Mouse (Mus musculus) lung, embryonic 16.5 days (tissue): ENCODE measurements at regions not wholly inside any gene's neighbourhood (a gene's known extent, or its start where the extent isn't known, plus 50 kb on each side); places are given as distances from the start of the nearest gene placed in this dataset.

ENCODE experiments used
- ATAC-seq: fragments of 200-750 bp; cut with Nextera tagmentation; 2 replicates; pipeline ENCODE4 v1.8.0; 2017; ENCODE audit warnings: low read depth, mild to moderate bottlenecking, moderate library complexity
- H3K27ac ChIP-seq: fragments of 300-500 bp; sonication (generic); 2 replicates; pipeline ENCODE4 v1.5.1; 2014; ENCODE audit warnings: mild to moderate bottlenecking, control low read depth, low read length
- H3K27me3 ChIP-seq: fragments of 300-500 bp; sonication (generic); 2 replicates; pipeline ENCODE4 v1.6.1; 2014; ENCODE audit warnings: low read depth, low read length, mixed read lengths; ENCODE audit not compliant: control insufficient read depth, insufficient read depth
- H3K36me3 ChIP-seq: fragments of 300-500 bp; sonication (generic); 2 replicates; pipeline ENCODE4 v1.6.1; 2014; ENCODE audit warnings: low read length; ENCODE audit not compliant: control insufficient read depth, insufficient read depth
- H3K4me1 ChIP-seq: fragments of 300-500 bp; sonication (generic); replicated peaks from 2 replicates; pipeline ENCODE4 v1.6.1; 2014; ENCODE audit warnings: low read length, mixed read lengths; ENCODE audit not compliant: control insufficient read depth, insufficient read depth
- H3K4me2 ChIP-seq: fragments of 300-500 bp; sonication (generic); 2 replicates; pipeline ENCODE4 v1.6.1; 2014; ENCODE audit warnings: low read depth, low read length, control low read depth
- H3K4me3 ChIP-seq: fragments of 300-500 bp; sonication (generic); 2 replicates; pipeline ENCODE4 v1.5.1; 2014; ENCODE audit warnings: mild to moderate bottlenecking, low read length, control low read depth
- H3K9ac ChIP-seq: fragments of 300-500 bp; sonication (generic); 2 replicates; pipeline ENCODE4 v1.6.1; 2014; ENCODE audit warnings: low read length, control low read depth
- H3K9me3 ChIP-seq: fragments of 300-500 bp; sonication (generic); 2 replicates; pipeline ENCODE4 v1.6.1; 2016; ENCODE audit warnings: low read length; ENCODE audit not compliant: control insufficient read depth
- WGBS: fragments of 180-500 bp; shearing (Covaris S2); extraction: QIAGEN DNeasy Blood & Tissue Kit; methylation state at CpG from one replicate; pipeline ENCODE4 v1.1.7; 2014; 5-methylcytosine and 5-hydroxymethylcytosine counted together

DNA sequence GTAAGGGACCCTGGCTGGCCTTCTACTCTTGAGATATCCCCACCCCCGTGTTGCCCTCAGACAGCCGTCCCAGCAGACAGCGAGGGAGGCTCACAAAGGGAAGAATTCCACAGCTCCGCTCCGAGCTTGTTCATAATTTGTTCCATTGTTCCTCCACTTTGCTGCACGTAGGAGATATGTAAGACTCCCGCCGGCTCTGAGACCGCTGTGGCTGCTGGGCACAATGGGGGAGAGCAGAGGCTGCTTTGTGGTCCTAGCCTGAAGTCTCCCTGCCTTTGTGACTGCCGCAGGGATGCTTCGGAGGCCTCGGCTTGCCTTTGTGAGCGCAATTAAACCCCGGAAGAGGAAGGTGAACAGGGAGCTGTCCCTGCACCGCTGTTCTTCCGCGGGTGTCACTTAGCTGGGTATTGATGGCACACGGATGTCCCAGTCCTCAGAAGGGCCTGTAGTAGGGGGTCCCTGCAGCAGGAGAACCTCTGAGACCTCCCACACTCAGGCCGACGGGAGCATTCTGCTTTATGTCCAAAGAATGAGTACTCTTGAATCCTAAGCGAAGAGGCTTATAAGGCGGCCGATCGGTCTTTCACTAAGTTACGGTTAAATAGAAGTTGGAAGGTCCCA, 201.3 kb upstream of the Sall1 start:
- H3K27ac ChIP-seq = no peak overlapping the region

GRCm38 (mm10) chr8:89241686-89242085, 197.7 kb upstream of the Sall1 start:
- WGBS = 28% methylated on average over 5 of the region's 5 CpGs
- H3K9me3 ChIP-seq = no peaks in the 10 kb centered on the region
- no peak overlapping the region for H3K9ac ChIP-seq
- H3K27ac ChIP-seq = no peak overlapping the region
- H3K36me3 ChIP-seq = no peaks in the 10 kb centered on the region
- H3K4me1 ChIP-seq = no peaks in the 10 kb centered on the region
- H3K27me3 ChIP-seq = peaks cover 3% of the 10 kb centered on the region
- H3K4me2 ChIP-seq = no peak overlapping the region
- ATAC-seq = no peak
- H3K4me3 ChIP-seq = no peak overlapping the region

More for the DNA sequence above, 201.3 kb upstream of the Sall1 start:
- ATAC-seq = no peak
- 28% methylated on average over 25 of the region's 25 CpGs for WGBS
- H3K4me3 ChIP-seq = no peak overlapping the region
- H3K36me3 ChIP-seq = no peaks in the 10 kb centered on the region
- H3K9me3 ChIP-seq = no peaks in the 10 kb centered on the region
- H3K27me3 ChIP-seq = peaks cover 3% of the 10 kb centered on the region
- no peaks in the 10 kb centered on the region for H3K4me1 ChIP-seq
- H3K4me2 ChIP-seq = no peak overlapping the region
- no peak overlapping the region for H3K9ac ChIP-seq

DNA sequence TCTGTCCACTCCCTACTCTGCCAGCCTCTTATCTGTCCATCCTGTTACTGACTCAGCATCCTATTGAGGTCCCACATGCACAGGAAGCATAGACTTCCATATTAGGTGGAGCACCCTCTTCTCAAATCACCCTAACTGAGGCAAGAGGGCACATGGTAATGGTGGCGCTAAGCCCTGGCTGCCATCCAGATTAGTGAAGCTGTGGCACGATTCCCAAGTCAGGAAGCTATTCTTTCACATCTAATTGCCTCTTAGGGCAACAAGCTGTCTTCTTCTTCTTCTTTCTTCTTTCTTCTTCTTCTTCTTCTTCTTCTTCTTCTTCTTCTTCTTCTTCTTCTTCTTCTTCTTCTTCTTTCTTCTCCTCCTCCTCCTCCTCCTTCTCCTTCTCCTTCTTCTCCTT, 195.7 kb upstream of the Sall1 start:
- H3K9me3 ChIP-seq = no peaks in the 10 kb centered on the region
- H3K27me3 ChIP-seq = peaks cover 3% of the 10 kb centered on the region
- H3K4me3 ChIP-seq = no peak overlapping the region
- H3K27ac ChIP-seq = no peak overlapping the region
- H3K36me3 ChIP-seq = no peaks in the 10 kb centered on the region
- ATAC-seq = no peak
- no peak overlapping the region for H3K4me2 ChIP-seq
- H3K4me1 ChIP-seq = no peaks in the 10 kb centered on the region
- WGBS = 48% methylated on average over 2 of the region's 2 CpGs
- no peak overlapping the region for H3K9ac ChIP-seq

DNA sequence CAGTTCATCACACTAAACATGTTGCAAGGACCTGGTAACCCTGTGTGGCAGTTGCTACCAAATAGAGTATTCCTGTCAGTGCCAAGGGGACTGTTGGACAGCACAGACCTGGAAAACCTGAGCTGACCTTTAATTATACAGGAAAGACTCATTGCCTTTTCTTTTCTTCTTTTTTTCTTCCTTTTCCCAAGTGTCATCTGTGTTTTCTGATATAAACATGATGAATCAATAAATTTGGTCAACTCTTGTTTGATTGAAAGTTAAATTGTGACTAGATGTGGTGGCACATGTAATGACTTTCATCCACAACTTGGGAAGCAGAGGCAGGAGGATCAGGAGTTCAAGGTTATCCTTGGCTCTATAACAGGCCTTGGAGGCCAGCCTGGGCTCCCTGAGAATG, 190.1 kb upstream of the Sall1 start:
- H3K4me3 ChIP-seq = no peak overlapping the region
- no peak overlapping the region for H3K9ac ChIP-seq
- H3K4me2 ChIP-seq = no peak overlapping the region
- H3K27ac ChIP-seq = no peak overlapping the region
- H3K27me3 ChIP-seq = no peaks in the 10 kb centered on the region
- no peaks in the 10 kb centered on the region for H3K9me3 ChIP-seq
- ATAC-seq = no peak
- H3K4me1 ChIP-seq = no peaks in the 10 kb centered on the region
- H3K36me3 ChIP-seq = no peaks in the 10 kb centered on the region

- H3K27me3 ChIP-seq = no peaks in the 10 kb centered on the region
- H3K36me3 ChIP-seq = no peaks in the 10 kb centered on the region
- no peak overlapping the region for H3K27ac ChIP-seq
- H3K4me2 ChIP-seq = no peak overlapping the region
- H3K4me1 ChIP-seq = no peaks in the 10 kb centered on the region
- WGBS = 36% methylated on average over 1 of the region's 1 CpGs
- H3K9ac ChIP-seq = no peak overlapping the region
- H3K9me3 ChIP-seq = no peaks in the 10 kb centered on the region
- H3K4me3 ChIP-seq = no peak overlapping the region
- 0 out of 2 replicates have a peak, but pooled peaks have one; percentile 28 for ATAC-seq
Observed at GRCm38 (mm10) chr8:89232318-89232717, 188.4 kb upstream of the Sall1 start.

DNA sequence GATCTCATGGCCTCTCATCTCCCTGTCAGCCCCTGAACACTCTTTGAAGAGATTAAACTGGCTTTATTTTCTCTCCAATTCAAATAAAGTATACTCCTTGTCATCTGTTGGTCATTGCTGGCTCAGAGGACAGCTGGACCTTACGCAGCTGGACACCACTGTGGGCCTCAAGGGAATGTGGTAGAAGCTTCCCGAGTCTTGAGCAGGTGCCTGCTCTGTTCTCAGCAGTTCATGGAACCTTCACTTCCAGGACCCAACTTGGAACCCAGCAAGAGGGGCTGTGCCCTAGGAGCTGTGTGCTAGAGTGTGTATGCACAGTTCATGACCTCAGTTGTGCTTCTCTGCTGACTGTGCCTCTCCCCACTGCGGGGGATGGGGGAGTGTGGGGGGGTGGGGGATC, 185.2 kb upstream of the Sall1 start:
- H3K36me3 ChIP-seq = no peaks in the 10 kb centered on the region

GRCm38 (mm10) chr8:89220870-89221269, 176.9 kb upstream of the Sall1 start:
- H3K27ac ChIP-seq = no peak overlapping the region
- H3K27me3 ChIP-seq = no peaks in the 10 kb centered on the region
- no peaks in the 10 kb centered on the region for H3K4me1 ChIP-seq
- H3K9ac ChIP-seq = no peak overlapping the region
- no peaks in the 10 kb centered on the region for H3K36me3 ChIP-seq
- H3K4me3 ChIP-seq = no peak overlapping the region
- ATAC-seq = no peak
- H3K9me3 ChIP-seq = no peaks in the 10 kb centered on the region
- 16% methylated on average over 7 of the region's 7 CpGs for WGBS
- no peak overlapping the region for H3K4me2 ChIP-seq

More for the DNA sequence above, 185.2 kb upstream of the Sall1 start:
- no peak overlapping the region for H3K9ac ChIP-seq
- no peaks in the 10 kb centered on the region for H3K9me3 ChIP-seq
- H3K27me3 ChIP-seq = no peaks in the 10 kb centered on the region
- no peak overlapping the region for H3K4me3 ChIP-seq
- no peak overlapping the region for H3K4me2 ChIP-seq
- ATAC-seq = no peak
- H3K27ac ChIP-seq = no peak overlapping the region
- no peaks in the 10 kb centered on the region for H3K4me1 ChIP-seq
- 83% methylated on average over 3 of the region's 3 CpGs for WGBS

- Histone ChIP-seq H3K27me3 (no peaks in the 10 kb centered on the region), H3K4me1 (no peaks in the 10 kb centered on the region), H3K9ac (no peak overlapping the region), H3K9me3 (no peaks in the 10 kb centered on the region), H3K27ac (no peak overlapping the region), H3K36me3 (no peaks in the 10 kb centered on the region), H3K4me2 (no peak overlapping the region), H3K4me3 (no peak overlapping the region)
- WGBS = 78% methylated on average over 2 of the region's 2 CpGs
- no peak for ATAC-seq
Observed at GRCm38 (mm10) chr8:89220381-89220780, 176.4 kb upstream of the Sall1 start.

- ATAC-seq = no peak
- Histone ChIP-seq H3K4me1 (no peaks in the 10 kb centered on the region), H3K27me3 (no peaks in the 10 kb centered on the region), H3K4me3 (no peak overlapping the region), H3K27ac (no peak overlapping the region), H3K9me3 (no peaks in the 10 kb centered on the region), H3K9ac (no peak overlapping the region), H3K4me2 (no peak overlapping the region), H3K36me3 (no peaks in the 10 kb centered on the region)
- WGBS = 75% methylated on average over 7 of the region's 7 CpGs
Observed at GRCm38 (mm10) chr8:89219156-89219555, 175.2 kb upstream of the Sall1 start.

- no peak overlapping the region for H3K4me3 ChIP-seq
- no peak overlapping the region for H3K9ac ChIP-seq
- H3K27me3 ChIP-seq = no peaks in the 10 kb centered on the region
- no peak overlapping the region for H3K4me2 ChIP-seq
- WGBS = 84% methylated on average over 2 of the region's 2 CpGs
- ATAC-seq = no peak
- no peaks in the 10 kb centered on the region for H3K36me3 ChIP-seq
- no peaks in the 10 kb centered on the region for H3K4me1 ChIP-seq
- no peaks in the 10 kb centered on the region for H3K9me3 ChIP-seq
- H3K27ac ChIP-seq = no peak overlapping the region
Observed at GRCm38 (mm10) chr8:89217689-89218088, 173.7 kb upstream of the Sall1 start.
